Mouse (Mus musculus) layer of hippocampus, postnatal 25 days (tissue): Measurements from ENCODE around the gene Ntn1. TPM values are rescaled to one million over a fixed set of nuclear protein-coding genes. Genes with fewer than 3 reads are reported as not detected.

Source experiments
- DNase-seq, 2 experiments: peaks; one replicate each; pipeline ENCODE4 v3.0.0; 2022; ENCODE audit warnings: mixed read lengths in 2 of 2, low spot score in 1 of 2; ENCODE audit errors: extremely low spot score in 1 of 2
- total RNA-seq, 2 experiments: library from RNA; stranded (reverse); gene quantifications; 2 replicates each; pipeline ENCODE4 v1.2.3; 2021

Ntn1 gene
- total RNA-seq, 2 experiments from 2014 or later = 7.4 to 7.5 TPM

DNA sequence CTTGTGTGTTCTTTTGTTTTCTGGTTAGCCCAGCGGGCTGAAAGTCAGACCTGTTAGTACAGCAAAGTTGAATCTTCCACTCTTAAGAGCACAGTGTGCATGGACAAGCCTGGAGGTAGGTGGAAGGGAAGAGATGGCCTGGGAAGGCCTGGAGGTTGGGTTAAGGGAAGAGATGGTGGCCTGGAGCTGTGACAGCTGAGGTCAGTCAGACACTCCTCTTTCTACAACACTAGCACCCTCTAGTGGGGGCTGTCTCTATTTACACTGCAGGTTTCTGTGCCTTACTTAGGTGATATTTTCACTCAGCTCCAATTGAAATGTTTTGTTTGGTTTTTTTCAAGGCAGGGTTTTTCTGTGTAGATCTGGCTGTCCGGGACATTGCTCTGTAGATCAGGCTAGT, 7.5 kb upstream of the Ntn1 start:
- DNase-seq = peak; percentile 51 to 75

DNA sequence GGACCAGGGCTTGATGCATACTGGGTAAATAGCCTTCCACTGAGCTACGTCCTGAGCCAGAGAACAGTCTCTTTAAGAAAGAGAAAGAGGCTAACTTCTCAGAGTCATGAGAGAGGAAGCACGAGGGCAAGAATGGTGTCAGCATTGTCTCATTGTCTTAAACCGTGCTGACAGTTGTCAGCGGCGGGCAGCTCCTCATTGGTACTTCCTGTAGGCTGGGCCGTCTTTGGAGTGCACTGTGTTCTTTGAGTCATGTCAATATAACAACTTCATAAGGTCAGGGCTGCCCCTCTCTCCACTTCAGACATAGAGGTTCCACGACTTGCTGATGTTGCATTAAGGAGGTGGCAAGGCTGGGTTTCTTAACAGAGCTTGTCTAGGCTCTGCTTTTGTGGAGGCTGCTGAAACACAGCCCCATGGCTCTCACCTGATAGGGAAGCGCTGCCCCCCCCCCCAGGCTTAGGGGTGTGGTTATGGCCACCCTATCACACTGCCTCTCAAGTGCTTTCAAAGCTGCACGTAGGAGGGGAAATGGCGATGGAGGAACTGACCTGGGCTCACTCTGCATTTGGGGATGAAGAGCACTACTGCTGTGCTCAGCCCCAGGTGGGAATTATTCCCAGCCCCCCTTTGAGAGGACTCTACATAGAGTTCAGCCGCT, 6.8 kb upstream of the Ntn1 start:
- DNase-seq = no peak

DNA sequence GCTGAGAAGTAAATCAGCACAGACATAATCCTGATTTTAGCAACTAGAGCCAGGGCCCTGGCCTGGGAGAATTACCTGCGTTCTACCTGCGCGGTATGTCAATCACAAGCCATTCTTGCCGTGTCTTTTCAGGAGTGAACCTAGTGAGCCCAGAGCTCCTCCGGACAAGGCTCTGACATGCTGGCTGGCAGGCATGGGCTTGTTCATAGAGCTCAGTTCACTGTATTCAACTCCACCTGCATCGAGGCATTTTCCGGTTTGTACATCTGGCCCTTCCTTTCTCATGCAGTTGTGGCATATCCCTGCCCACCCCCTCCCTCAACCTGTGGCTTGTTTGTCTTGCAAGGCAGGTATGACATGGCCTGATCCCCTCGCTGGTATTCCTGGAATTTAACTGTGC, 5.0 kb upstream of the Ntn1 start:
- DNase-seq = no peak

DNA sequence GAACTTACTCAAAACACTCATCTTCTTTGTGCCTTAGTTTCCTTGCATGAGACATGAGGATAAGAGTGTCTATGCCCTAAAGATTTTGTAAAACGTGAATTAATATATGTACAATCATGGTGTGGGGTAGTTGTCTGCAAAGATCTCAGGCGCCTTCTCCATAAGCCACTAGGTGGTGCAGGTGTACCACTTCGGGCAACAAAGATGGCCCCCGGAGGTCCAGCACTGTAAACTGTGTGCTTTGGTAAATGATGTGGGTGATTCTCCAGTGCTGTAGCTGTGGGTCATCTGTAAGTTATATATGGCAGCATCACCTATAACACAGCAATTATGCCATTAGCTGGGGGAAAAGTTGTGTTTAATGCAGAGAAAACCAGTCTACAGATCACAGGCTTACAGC, 3.6 kb upstream of the Ntn1 start:
- DNase-seq = no peak

DNA sequence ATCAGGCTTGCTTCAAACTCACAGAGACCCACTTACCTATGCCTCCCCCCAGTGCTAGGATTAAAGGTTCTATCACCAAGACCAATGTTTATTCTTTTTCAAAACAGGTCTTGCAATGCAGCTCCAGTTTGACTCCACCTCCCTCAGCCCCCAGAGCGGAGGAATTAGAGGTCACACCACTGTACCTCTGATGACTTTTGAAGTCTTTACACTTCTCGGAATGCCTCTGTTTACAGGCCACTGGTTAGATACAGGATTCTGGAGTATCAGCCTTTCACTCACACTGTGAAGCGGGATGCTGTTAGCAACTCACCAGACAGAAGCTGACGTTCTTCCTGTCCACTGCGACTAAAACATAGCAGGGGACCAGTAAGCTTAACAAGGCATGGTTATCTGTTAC, 805 bp upstream of the Ntn1 start:
- DNase-seq = no peak

DNA sequence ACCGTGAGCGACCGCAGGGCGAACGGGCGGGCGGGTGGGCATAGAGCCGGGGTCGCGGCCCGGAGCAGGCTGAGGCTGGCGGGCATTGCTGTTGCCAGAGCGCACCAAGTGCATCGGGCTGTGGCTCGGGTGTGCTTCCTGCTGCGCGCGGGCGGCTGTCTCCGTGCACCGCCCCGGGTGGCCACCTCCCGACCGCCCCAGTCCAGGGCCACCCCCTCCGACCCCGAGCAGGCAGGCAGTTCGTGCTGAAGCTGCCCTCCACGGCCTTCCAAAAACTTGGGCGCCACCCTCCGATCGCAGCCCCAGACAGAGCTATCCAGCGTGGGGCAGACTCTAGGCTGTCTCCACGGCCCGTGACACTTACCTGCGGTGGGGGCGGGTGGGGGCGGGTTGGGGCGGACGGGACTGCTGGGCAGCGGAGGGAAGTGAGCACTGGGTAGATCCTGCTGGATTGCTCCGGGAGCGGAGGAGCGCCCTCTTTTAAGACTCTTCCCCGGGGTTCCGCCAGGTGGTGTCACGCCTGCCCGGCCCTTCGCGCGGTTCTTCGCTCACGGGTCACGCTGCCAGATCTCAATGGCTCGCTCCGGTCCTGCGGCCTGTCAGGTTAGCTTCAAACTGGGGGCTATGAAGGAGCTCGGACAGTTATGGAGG, 477 bp downstream of the Ntn1 start:
- peak in 1 of 2 experiments; percentile 13 for DNase-seq

DNA sequence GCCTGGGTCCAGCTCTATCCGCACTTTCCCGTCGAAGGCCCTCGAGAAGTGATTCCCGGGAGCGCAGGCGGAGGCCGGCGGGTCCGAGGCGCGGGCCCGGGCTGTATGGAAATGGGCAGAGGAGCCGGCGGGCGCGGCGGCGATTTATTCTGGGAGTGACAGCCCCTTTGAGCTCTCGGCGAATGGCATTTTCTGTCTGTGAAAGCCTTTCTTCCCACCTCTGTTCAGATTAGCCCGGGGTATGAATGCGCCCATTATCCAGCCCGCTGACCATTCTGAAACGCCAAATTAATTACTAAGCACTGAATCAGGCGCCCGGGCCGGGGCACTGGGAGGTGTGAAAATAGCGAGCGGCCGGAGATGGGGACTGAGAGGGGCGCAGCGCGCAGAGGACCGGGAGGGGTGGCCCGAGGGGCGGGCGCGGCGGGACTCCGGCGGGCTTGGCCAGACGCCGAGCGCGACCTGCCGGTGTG, 1.0 kb downstream of the Ntn1 start:
- peak; percentile 13 to 19 for DNase-seq

DNA sequence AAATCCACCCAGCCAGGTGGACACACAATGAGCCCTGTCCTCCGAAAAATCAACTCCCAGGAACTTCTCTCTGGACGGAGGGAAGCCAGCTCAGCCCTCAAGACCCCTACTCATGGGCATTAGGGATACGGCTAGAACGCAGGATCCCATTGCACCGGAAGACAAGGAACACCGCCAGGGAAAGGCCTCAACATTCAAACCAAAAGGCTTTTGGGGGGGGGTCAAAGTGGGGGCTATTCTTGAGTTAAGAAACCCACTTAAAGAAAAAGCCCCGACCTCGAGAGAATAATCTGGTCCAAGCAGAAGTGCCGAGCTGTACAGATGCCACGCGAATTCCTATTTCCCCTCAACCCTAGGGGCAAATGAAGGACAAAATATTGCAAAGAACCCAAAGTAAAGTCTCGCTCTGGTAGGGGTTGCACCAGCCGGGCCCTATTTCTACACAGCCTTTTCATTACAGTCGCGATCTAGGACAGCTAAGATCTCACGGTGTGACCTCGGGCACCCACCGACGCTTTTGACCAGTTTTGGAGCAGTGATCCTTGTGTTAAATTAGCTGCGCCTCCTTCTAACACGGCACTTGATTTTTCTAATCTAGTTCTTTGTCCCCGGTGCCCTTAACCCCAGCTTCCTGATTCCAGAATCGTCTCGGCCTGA, 1.6 kb downstream of the Ntn1 start:
- DNase-seq = no peak

DNA sequence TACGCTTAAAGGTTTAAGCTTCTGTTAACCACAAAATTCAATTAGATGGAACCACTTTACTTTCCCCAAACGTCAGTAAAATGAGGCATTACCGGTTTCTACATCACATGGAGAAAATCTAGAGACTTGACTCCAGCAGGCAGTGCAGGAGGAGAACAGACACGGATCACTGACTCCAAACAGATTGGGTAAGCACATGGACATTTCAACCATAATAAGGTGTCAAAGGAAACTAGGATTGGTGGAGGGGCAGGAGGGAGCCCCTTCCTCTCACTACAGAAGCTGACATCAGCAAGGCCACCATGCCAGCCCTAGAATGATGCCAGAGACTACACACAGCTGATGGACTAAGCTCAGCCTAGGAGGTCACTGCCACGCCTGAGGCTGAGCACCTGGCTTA, 5.1 kb downstream of the Ntn1 start:
- DNase-seq = no peak

DNA sequence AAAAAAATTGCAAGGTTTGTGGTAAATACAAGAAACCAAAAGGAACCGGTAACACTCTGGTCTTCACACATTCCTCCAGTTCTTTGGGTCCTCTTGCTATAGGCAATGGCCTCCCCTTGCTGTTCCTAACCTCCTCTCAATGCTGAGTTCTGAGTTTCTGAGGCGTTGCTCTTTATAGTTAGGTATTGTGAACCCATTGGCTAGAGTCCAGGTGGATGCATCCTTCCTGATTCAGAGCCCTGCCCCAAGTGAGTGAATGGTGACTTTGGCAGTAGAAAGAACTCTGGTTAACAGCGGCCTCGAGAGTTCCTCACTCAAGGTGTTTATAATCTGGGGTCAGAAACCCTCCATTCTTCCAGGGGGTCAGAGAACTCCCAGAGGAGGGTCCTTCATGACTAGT, 5.9 kb downstream of the Ntn1 start:
- DNase-seq = no peak

DNA sequence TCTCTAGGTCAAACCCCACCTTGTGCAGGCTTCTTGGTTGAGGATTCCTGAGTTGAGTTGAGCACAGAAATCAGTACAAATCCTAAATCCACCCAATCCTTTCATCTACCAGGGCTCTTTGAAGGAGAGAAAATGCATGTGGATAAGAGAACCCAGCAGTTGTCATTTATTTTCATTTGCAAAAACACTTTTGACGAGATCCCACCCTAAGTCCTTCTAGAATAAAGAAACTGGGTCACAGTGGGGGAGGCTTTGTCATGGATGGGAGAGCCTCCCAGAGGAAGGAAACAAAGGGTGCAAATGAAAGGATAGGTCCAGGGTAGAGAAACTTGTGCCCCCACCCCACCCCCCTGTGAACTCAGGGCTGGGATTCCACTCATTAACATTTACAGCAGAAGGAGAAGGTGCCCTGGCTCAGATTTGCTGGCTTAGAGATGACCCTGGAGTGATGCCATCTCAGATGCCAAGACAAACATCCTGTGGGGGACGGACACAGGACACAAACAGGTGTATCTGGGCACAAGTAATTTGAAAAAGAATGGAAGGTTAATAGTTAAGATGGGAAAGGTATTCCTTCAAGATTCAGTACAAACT, 6.6 kb downstream of the Ntn1 start:
- DNase-seq = no peak

DNA sequence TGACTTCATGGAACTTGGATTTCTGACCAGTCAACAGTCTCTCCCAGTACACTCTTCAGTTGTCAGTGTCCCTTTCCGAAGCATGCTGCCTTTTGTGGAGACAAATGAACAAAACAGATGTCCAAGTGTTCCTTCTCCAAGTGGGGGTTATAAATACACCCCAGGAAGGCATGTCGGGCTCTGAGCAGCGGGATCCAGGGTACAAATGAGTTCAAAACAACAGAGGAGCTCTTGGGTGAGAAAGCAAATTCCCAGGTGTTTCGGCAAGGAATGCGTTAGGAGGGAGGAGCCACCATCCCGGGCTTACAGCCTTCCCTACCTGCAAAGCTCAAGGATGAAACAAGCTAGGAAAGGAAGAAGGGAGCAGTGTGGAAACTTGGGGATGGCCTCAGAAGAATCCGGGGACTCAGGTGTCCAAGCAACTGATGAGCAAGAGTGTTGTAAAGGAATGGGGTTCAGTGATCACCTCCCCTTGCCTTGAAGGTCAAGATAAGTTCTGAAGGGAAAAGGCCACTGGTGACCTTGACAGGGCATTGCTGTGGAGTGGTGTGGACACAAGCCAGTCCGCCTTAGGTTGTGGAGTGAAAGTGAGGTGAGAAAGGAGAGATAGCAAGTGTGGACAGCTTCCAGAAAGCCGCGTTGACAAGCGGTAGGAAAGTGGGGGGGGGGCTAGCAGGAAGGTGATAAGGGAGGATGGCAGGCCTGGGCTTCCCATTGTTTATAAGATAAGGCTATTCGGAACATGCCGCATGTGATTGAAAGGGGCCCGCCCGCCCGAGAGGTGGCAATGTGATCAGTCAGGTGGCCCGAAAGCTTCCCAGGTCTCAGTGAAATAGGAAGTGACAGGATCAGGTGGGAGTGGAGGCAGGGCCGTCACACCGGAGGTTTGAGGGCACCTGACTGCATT, 10.0 kb downstream of the Ntn1 start:
- no peak for DNase-seq

DNA sequence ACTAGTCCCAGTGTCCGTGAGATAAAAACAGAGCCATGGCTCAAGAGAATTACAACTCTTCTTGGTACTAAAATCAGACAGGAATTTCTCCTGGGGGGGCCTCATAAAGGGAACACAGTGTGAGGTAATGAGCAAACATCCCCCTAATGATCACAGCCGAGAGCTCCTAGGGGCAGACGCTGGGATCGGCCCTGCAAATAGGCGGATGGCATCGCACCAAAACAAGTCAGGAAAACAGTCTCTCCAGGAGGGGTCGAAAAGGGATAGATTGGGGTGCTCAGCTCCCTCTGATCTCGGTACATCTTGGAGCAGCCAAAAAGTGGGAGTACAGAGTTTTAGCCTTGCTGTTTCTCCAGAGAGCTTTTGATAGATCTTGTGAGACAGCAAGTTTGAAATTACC, 11.0 kb downstream of the Ntn1 start:
- DNase-seq = no peak

DNA sequence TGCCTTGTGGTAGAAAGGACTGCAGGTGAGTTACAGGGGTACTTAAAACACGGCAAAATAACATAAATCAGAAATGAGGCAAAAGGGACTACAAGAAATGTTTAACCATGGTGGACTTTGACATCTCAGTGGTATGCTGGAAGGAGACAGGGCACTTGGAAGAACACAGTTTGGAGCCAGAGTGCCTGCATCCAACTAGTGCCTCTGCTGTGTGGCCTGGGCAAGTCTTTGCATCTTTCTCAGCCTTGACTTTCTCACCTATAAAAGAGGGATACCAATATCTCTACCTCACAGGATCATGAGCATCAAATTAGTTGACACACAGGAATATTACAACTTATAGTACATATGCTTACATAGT, 12.0 kb downstream of the Ntn1 start:
- DNase-seq = no peak

DNA sequence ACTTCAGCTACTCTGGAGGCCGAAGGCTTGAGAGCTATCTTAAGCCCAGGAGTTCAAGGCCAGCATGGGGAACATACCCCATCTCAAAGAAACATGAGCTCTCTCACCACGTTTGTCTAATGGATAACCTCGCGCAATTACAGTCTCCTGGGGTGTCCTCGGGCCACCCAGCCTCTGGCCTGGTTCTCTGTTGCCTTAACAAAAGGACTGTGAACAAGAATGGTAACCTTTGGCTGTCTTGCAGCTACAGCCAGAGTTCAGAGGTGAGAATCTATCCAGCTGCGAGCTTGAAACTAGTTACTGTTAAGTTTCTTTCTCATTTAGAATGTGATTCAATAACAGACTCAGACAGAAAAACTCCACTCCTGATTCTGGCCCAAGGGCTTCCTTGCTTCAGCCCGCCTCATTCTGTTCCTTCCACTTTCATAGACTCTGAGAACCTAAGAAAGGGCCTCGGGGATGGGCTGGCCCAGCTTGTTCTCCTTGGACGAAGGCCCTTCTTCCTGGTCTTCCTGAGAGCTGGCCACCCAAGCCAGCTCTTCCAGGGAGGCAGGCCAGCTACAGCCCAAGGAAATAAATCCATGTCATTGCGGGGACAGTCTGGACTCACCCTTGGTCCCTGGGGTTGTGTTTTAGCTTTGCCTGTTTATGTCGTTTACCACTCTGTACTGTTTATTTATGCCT, 12.5 kb downstream of the Ntn1 start:
- no peak for DNase-seq

DNA sequence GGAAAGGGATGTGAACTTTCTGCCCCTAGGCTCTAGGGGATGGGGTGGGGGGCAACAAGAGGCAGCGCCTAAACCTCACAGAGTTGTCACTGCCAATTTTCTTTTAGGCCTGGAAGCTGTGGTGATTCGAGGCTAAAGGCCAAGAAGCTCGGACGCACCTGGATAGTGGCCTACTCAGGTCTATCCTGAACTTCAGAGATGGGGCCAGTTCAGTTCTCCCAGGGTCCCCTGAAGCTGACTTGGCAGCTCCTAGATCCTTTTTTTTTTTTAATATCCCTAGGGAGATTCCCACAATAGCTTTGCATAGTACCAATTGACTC, 13.2 kb downstream of the Ntn1 start:
- DNase-seq = no peak

DNA sequence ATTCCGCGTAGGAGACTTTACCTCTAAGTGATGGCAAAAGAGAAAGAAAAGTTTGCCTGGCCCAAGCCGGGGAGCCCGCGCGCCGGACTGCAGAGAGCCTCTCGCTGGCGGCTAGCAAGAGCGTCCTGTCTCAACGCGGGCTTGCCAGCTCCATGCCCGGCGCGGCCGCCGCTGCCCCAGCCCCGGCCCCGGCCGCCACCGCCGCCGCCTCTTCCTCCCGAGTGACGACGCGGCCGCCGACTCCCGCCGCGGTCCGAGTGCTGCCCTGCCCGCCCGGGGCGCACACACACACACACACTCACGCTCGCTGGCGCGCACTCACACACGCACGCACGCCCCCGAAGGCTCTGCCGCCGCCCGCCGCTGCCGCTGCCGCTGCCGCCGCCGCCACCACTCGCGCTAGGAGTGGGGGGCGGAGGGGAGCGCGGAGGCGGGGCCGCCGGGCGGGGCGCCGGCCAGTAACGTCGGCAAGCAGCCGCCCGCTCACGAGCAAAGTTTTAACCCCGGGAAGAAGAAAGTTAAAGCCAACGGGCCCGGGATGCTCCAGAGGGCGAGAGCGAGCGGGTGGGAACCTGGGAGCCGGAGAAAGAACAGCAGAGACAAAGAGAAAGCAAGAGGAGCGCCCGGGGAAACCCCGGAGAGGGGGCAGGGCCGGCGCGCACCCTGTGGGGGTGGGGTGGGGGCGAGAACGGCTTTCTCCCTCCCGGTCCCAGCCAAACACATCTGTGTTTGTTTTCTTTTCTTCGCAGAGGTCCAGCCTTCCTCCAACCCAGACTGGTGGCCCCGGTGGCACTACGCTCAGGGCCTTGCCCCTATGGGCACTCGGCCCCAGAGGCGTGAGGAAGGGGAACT, 13.8 kb downstream of the Ntn1 start:
- DNase-seq = no peak

DNA sequence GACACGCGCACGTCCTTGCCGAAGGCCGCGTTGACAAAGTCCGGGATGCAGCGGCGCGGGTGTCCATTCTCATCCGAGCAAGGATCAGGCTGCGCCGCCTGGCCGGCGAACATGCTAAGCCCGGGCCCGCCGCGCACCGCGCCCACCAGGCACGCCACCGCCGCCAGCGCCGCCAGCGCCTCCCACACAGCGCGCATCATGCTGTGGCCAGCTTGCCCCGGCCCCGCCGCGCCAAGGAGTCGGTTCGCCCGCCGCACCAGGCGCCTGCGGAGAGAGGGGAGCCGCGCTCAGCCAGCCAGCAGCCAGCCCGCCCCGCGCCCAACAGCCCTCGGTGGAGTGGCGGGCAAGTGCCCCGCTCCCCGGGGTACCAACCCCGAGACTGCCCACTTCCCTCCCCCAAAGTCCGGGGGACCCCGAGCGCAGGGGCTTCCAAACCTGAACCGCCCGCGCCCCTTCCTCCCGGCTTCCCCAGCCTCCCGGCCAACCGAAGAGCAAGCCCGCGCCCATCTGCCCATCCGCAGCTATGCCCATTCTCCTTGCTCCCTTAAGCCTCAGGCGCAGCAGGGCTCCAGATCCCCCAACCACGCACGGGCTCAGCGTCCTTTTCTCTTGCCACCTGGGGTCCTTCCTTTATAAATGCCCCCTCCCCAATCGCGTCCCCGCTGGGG, 14.6 kb downstream of the Ntn1 start:
- no peak for DNase-seq
